Mouse (Mus musculus): Measurements from ENCODE around the gene Gm11172. TPM values are rescaled to one million over a fixed set of nuclear protein-coding genes. Genes with fewer than 3 reads are reported as not detected.

The Gm11172 gene
- polyA plus RNA-seq (2015; fragmentation: Nextera tagmentation; extraction: Ambion mirVana), result not detected in 2 replicates

DNA sequence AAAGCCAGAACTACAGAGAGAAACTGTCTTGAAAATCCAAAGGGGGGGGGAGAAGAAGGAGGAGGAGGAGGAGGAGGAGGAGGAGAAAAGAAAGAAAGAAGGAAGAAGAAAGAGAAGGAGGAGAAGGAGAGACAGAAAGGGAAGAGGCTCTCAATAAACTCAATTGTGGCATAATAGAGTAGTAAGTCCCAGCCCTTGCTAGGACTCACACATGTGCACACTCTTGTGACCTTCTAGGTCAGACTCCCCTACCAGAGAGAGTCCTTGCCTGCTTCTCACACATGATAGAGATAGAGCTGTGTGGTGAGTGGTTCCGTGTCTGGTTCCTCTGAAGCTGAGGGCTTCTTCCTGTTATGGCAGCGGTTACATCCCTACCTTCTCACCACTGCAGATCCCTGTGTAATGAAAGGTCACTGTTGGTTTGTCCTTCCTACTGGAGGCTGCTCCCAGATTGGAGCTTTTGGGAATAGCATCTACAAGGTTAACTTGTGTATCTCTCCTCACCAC, at the start of gene Gm11172:
TSS of gene Gm11172 (plus strand) at position 51 of the 507 bp plus-strand sequence.
- no peak within 1 kb of the TSS for H3K4me2 ChIP-seq (ENCODE audit: low read length)
- no peak within 1 kb of the TSS for H3K27ac ChIP-seq (ENCODE audit: low read depth, low read length)
- no peaks in the 10 kb centered on the region for H3K27me3 ChIP-seq (replicated peaks; ENCODE audit: control insufficient read depth, insufficient read depth, low read length)
- no peak within 1 kb of the TSS for H3K9ac ChIP-seq (ENCODE audit: low read depth, low read length)
- no peaks in the 10 kb centered on the region for H3K4me1 ChIP-seq (ENCODE audit: control insufficient read depth, insufficient read depth, low read depth, low read length)
- H3K9me3 ChIP-seq (ENCODE audit: control insufficient read depth, low read length), result no peaks in the 10 kb centered on the region
- H3K4me3 ChIP-seq (ENCODE audit: low read length), result no peak within 1 kb of the TSS
- 91% methylated on average over 2 of the region's 2 CpGs for WGBS
- ATAC-seq, result no peak
- H3K36me3 ChIP-seq (ENCODE audit: control insufficient read depth, insufficient read depth, low read length), result no peaks in the 10 kb centered on the region

DNA sequence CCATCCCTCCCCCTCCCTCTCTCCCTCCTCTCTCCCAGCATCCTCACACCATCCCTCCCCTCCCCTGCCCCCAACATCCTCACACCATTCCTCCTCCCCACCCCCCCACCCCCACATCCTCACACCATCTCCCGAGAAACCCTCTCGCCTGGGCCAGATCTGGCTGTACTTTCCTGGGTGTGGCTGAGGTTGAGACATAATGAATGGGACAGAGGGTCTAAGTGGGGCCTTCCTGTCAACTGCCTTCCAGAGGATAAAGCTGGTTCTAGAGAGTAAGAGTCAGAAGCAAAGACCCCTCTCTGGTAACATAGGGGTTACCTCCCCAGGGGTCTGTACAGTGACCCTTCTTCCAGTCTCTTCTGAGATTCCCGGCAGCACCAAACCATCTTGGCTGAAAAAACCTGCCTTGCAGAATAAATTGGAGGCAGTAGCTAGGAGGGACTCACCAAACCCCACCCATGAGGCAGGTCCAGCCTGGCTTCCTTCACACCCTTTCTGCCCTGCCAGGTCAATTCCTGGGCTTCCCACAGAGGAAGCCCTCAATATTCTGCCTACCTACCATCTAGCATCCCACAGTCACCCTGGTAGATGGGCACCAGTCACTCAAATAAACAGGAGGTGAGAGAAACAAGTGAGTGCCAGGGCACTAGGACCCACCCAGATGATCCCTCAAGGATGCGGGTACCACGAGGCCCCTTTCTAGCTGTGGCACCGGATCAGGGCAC, 49.0 kb upstream of the Gm11172 start:
- WGBS, result 66% methylated on average over 6 of the region's 6 CpGs
- no peak for ATAC-seq

GRCm38 (mm10) chr16:10764323-10764722, 48.4 kb upstream of the Gm11172 start:
- Histone ChIP-seq H3K4me3 (ENCODE audit: low read length) (no peak overlapping the region), H3K9me3 (ENCODE audit: control insufficient read depth, low read length) (no peaks in the 10 kb centered on the region), H3K4me2 (ENCODE audit: low read length) (no peak overlapping the region), H3K27ac (ENCODE audit: low read depth, low read length) (no peak overlapping the region), H3K4me1 (ENCODE audit: control insufficient read depth, insufficient read depth, low read depth, low read length) (no peaks in the 10 kb centered on the region; the same call in 1 of the 2 replicates), H3K36me3 (ENCODE audit: control insufficient read depth, insufficient read depth, low read length) (no peaks in the 10 kb centered on the region), H3K9ac (ENCODE audit: low read depth, low read length) (no peak overlapping the region), H3K27me3 (replicated peaks; ENCODE audit: control insufficient read depth, insufficient read depth, low read length) (no peaks in the 10 kb centered on the region)
- ATAC-seq, result no peak
- WGBS, result 57% methylated on average over 2 of the region's 2 CpGs

More for the DNA sequence above, 49.0 kb upstream of the Gm11172 start:
- no peak overlapping the region for H3K4me2 ChIP-seq (ENCODE audit: low read length)
- no peak overlapping the region for H3K4me3 ChIP-seq (ENCODE audit: low read length)
- no peak overlapping the region for H3K9ac ChIP-seq (ENCODE audit: low read depth, low read length)
- no peaks in the 10 kb centered on the region for H3K36me3 ChIP-seq (ENCODE audit: control insufficient read depth, insufficient read depth, low read length)
- no peaks in the 10 kb centered on the region; the same call in 1 of the 2 replicates for H3K4me1 ChIP-seq (ENCODE audit: control insufficient read depth, insufficient read depth, low read depth, low read length)
- H3K27ac ChIP-seq (ENCODE audit: low read depth, low read length), result no peak overlapping the region
- no peaks in the 10 kb centered on the region for H3K27me3 ChIP-seq (replicated peaks; ENCODE audit: control insufficient read depth, insufficient read depth, low read length)
- H3K9me3 ChIP-seq (ENCODE audit: control insufficient read depth, low read length), result no peaks in the 10 kb centered on the region

DNA sequence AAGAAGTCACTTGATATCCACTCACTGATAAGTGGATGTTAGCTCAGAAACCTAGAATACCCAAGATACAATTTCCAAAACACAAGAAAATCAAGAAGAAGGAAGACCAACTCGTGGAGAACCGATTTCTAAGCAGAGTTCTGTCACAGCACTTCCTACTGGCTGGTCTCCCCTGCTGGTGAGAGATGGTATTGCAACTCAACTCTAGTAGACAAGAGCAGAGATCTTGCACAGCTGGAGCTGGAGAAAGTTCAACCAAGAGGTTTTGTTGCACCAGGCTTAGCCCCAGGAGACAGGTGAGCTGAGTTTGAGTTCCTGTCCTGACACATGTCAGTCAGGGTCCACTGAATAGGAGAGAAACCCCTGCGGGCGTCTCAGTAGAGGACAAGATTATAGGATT, 45.6 kb upstream of the Gm11172 start:
- no peak overlapping the region for H3K9ac ChIP-seq (ENCODE audit: low read depth, low read length)
- ATAC-seq, result no peak

GRCm38 (mm10) chr16:10768821-10769220, 43.9 kb upstream of the Gm11172 start:
- 66% methylated on average over 9 of the region's 9 CpGs for WGBS
- H3K27ac ChIP-seq (ENCODE audit: low read depth, low read length), result no peak overlapping the region
- no peaks in the 10 kb centered on the region for H3K27me3 ChIP-seq (replicated peaks; ENCODE audit: control insufficient read depth, insufficient read depth, low read length)
- H3K9me3 ChIP-seq (ENCODE audit: control insufficient read depth, low read length), result no peaks in the 10 kb centered on the region
- H3K4me1 ChIP-seq (ENCODE audit: control insufficient read depth, insufficient read depth, low read depth, low read length), result no peaks in the 10 kb centered on the region
- no peak overlapping the region for H3K9ac ChIP-seq (ENCODE audit: low read depth, low read length)
- H3K36me3 ChIP-seq (ENCODE audit: control insufficient read depth, insufficient read depth, low read length), result no peaks in the 10 kb centered on the region
- H3K4me2 ChIP-seq (ENCODE audit: low read length), result no peak overlapping the region
- H3K4me3 ChIP-seq (ENCODE audit: low read length), result no peak overlapping the region
- no peak for ATAC-seq

More for the DNA sequence above, 45.6 kb upstream of the Gm11172 start:
- Histone ChIP-seq H3K9me3 (ENCODE audit: control insufficient read depth, low read length) (no peaks in the 10 kb centered on the region), H3K4me2 (ENCODE audit: low read length) (no peak overlapping the region), H3K4me1 (ENCODE audit: control insufficient read depth, insufficient read depth, low read depth, low read length) (no peaks in the 10 kb centered on the region), H3K36me3 (ENCODE audit: control insufficient read depth, insufficient read depth, low read length) (no peaks in the 10 kb centered on the region), H3K4me3 (ENCODE audit: low read length) (no peak overlapping the region), H3K27ac (ENCODE audit: low read depth, low read length) (no peak overlapping the region), H3K27me3 (replicated peaks; ENCODE audit: control insufficient read depth, insufficient read depth, low read length) (no peaks in the 10 kb centered on the region)
- 48% methylated on average over 4 of the region's 4 CpGs for WGBS

- Histone ChIP-seq H3K9me3 (ENCODE audit: control insufficient read depth, low read length) (no peaks in the 10 kb centered on the region), H3K4me1 (ENCODE audit: control insufficient read depth, insufficient read depth, low read depth, low read length) (no peaks in the 10 kb centered on the region), H3K9ac (ENCODE audit: low read depth, low read length) (no peak overlapping the region), H3K36me3 (ENCODE audit: control insufficient read depth, insufficient read depth, low read length) (no peaks in the 10 kb centered on the region), H3K27ac (ENCODE audit: low read depth, low read length) (no peak overlapping the region), H3K4me3 (ENCODE audit: low read length) (no peak overlapping the region), H3K27me3 (replicated peaks; ENCODE audit: control insufficient read depth, insufficient read depth, low read length) (no peaks in the 10 kb centered on the region), H3K4me2 (ENCODE audit: low read length) (no peak overlapping the region)
- WGBS, result 33% methylated on average over 2 of the region's 2 CpGs
- no peak for ATAC-seq
Observed at GRCm38 (mm10) chr16:10769661-10770060, 43.1 kb upstream of the Gm11172 start.

GRCm38 (mm10) chr16:10770531-10771325, 42.0 kb upstream of the Gm11172 start:
- H3K4me3 ChIP-seq (ENCODE audit: low read length), result no peak overlapping the region
- no peak overlapping the region for H3K27ac ChIP-seq (ENCODE audit: low read depth, low read length)
- H3K9ac ChIP-seq (ENCODE audit: low read depth, low read length), result no peak overlapping the region
- H3K4me2 ChIP-seq (ENCODE audit: low read length), result no peak overlapping the region
- H3K36me3 ChIP-seq (ENCODE audit: control insufficient read depth, insufficient read depth, low read length), result no peaks in the 10 kb centered on the region
- H3K27me3 ChIP-seq (replicated peaks; ENCODE audit: control insufficient read depth, insufficient read depth, low read length), result no peaks in the 10 kb centered on the region
- 63% methylated on average over 4 of the region's 4 CpGs for WGBS
- H3K4me1 ChIP-seq (ENCODE audit: control insufficient read depth, insufficient read depth, low read depth, low read length), result no peaks in the 10 kb centered on the region
- H3K9me3 ChIP-seq (ENCODE audit: control insufficient read depth, low read length), result no peaks in the 10 kb centered on the region
- ATAC-seq, result no peak

DNA sequence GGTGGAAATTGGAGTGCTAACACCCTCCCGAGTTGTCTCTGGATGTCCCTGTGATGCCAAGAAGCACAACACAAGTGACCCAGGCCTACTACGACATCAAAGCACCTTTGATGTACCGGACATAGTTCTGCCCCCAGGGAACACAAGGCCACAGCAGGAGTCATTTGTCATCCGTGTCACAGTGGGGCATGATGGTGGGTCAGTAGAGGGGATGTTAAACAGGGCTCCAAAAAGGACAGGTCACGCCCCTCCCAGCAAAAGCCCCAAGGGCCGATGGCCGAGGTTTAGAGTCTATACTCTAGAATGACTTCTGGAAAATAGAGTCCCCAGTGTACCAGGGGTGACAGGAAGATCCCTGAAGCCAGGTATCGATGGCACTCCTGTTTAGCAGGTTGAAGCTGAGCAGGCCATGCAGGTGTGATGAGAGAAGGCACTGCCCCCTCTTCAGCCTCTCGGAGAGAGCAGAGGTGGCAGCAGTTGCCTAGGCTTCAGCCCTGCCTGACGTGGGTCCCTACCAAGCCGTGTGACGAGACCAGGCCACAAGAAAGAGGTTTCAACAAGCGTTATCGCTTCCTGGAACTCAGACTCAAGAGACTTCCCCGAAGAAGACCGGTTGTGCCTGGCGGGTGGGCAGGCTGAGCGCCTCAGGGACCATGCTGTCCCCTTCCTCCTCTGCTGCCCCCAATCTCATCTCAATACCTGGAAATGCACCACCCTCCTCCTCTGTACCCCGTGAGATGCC, 40.8 kb upstream of the Gm11172 start:
- H3K4me3 ChIP-seq (ENCODE audit: low read length), result no peak overlapping the region
- no peaks in the 10 kb centered on the region for H3K27me3 ChIP-seq (replicated peaks; ENCODE audit: control insufficient read depth, insufficient read depth, low read length)
- 62% methylated on average over 19 of the region's 19 CpGs for WGBS
- H3K4me2 ChIP-seq (ENCODE audit: low read length), result no peak overlapping the region
- no peak overlapping the region for H3K27ac ChIP-seq (ENCODE audit: low read depth, low read length)
- H3K4me1 ChIP-seq (ENCODE audit: control insufficient read depth, insufficient read depth, low read depth, low read length), result no peaks in the 10 kb centered on the region
- H3K36me3 ChIP-seq (ENCODE audit: control insufficient read depth, insufficient read depth, low read length), result no peaks in the 10 kb centered on the region
- no peak overlapping the region for H3K9ac ChIP-seq (ENCODE audit: low read depth, low read length)
- no peak for ATAC-seq
- H3K9me3 ChIP-seq (ENCODE audit: control insufficient read depth, low read length), result no peaks in the 10 kb centered on the region

GRCm38 (mm10) chr16:10773543-10773942, 39.2 kb upstream of the Gm11172 start:
- no peaks in the 10 kb centered on the region for H3K4me1 ChIP-seq (ENCODE audit: control insufficient read depth, insufficient read depth, low read depth, low read length)
- no peaks in the 10 kb centered on the region for H3K36me3 ChIP-seq (ENCODE audit: control insufficient read depth, insufficient read depth, low read length)
- H3K9me3 ChIP-seq (ENCODE audit: control insufficient read depth, low read length), result no peaks in the 10 kb centered on the region
- H3K4me2 ChIP-seq (ENCODE audit: low read length), result no peak overlapping the region
- no peaks in the 10 kb centered on the region for H3K27me3 ChIP-seq (replicated peaks; ENCODE audit: control insufficient read depth, insufficient read depth, low read length)
- 81% methylated on average over 8 of the region's 8 CpGs for WGBS
- H3K4me3 ChIP-seq (ENCODE audit: low read length), result no peak overlapping the region
- H3K9ac ChIP-seq (ENCODE audit: low read depth, low read length), result no peak overlapping the region
- no peak overlapping the region for H3K27ac ChIP-seq (ENCODE audit: low read depth, low read length)
- ATAC-seq, result no peak
